Mouse (Mus musculus): ENCODE data around the gene Mrps12. TPM values are rescaled to one million over a fixed set of nuclear protein-coding genes. Genes with fewer than 3 reads are reported as not detected.
"Not testable (repeated sequence)": the region's sequence is repeated elsewhere in the genome, so short reads cannot be mapped to it uniquely, and the experiment has no call there.

Mrps12 gene
- polyA plus RNA-seq, 1 experiment: 45.9 TPM

DNA sequence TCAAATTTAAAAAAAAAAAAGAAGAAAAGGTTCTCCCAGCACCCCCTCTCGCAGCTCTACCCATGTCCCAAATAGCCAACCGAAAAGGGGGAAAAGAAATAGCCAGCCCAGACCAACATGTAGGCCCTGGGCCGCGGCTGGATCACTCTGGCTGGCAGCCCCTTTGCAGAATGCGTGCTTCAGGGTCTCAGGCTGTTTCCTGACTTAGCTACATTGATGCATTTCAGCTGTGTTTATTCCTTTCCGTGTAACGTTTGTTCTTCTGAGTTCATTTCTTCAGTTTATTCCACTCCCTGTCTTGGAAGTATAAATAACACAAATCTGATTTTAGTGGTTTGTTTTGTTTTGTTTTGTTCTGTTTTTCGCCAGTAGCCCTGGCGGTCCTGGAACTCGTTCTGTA lies 23.9 kb downstream of the Mrps12 start:
- no peaks in the 10 kb centered on the region for H3K4me1 ChIP-seq (ENCODE audit: control insufficient read depth, insufficient read depth, low read length)
- H3K4me3 ChIP-seq (replicated peaks; ENCODE audit: extremely low read depth, low read depth, low read length): no peak overlapping the region
- TF ChIP-seq POLR2A (IDR thresholded peaks at IDR 0.05; ENCODE audit: borderline replicate concordance, extremely low read depth, low read depth, low read length) (no peak), CTCF (IDR thresholded peaks at IDR 0.05; ENCODE audit: insufficient read depth, low read length) (no peak)
- no peak for DNase-seq
- 69% methylated on average over 10 of the region's 10 CpGs for WGBS

DNA sequence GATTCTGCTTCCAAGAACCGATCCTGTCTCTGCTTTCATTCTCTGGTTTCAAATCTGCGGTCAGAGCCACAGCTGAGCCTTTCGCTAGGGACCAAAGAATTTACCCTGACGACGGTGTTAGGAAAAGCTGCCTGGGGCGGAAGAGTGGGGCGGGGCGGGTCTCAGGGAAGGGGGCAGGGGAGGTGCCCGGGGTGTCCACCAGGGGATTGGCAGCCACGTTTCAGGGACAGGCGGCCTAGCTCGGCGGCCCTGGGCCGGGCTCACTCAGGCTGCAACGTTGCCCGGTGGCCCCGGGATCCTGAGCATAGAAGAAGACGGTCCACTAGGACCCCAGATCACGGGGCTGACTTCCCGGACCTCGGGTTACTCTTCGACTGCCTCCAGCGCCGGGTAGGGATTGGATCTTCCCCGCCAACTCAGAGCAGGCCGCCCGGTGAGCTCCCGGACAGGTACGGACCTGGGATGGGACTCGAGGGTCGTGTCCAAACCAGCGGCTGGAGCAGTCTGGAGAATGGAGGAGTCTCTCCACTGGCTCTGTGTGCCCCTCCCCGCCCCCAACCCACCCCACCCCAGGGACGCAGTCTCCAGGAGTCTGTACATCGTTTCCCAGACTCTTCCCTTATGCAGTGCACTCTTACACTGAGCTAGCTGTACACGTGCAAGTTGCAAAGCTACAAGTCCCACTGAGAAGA lies 24.9 kb downstream of the Mrps12 start, which contains the start of gene Fbxo17:
Gene Fbxo17, plus strand, starts transcription at position 215 of the 692 bp plus-strand sequence.
- WGBS: 4% methylated on average over 36 of the region's 36 CpGs
- no peak for TF ChIP-seq POLR2A (IDR thresholded peaks at IDR 0.05; ENCODE audit: borderline replicate concordance, extremely low read depth, low read depth, low read length)
- TF ChIP-seq CTCF (IDR thresholded peaks at IDR 0.05; ENCODE audit: insufficient read depth, low read length): no peak
- peak within 1 kb of the TSS; percentile 54 for H3K4me3 ChIP-seq (replicated peaks; ENCODE audit: extremely low read depth, low read depth, low read length)

DNA sequence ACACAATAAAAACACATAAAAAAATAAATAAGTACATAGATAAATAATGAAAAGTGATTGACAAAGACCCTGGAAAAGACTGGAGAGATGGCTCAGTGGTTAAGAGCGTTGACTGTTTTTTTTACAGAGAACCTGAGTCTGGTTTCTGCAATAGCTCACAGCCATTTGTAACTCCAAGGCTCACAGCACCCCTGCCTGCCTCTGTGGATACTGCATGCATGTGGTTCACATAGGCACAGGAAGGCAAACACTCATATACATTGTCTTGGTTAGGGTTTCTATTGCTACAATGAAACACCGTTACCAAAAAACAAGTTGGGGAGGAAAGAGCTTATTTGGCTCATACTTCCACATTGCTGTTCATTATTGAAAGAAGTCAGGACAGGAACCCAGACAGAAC lies 26.0 kb downstream of the Mrps12 start:
- Histone ChIP-seq H3K4me1 (ENCODE audit: control insufficient read depth, insufficient read depth, low read length) (no peaks in the 10 kb centered on the region), H3K4me3 (replicated peaks; ENCODE audit: extremely low read depth, low read depth, low read length) (no peak overlapping the region)
- WGBS: 92% methylated on average over 2 of the region's 2 CpGs
- DNase-seq: no peak
- TF ChIP-seq POLR2A (IDR thresholded peaks at IDR 0.05; ENCODE audit: borderline replicate concordance, extremely low read depth, low read depth, low read length) (no peak), CTCF (IDR thresholded peaks at IDR 0.05; ENCODE audit: insufficient read depth, low read length) (no peak)

More for the DNA sequence above, 24.9 kb downstream of the Mrps12 start, which contains the start of gene Fbxo17:
- DNase-seq: peak; percentile 58
- no peaks in the 10 kb centered on the region for H3K4me1 ChIP-seq (ENCODE audit: control insufficient read depth, insufficient read depth, low read length)

- DNase-seq: no peak
- 82% methylated on average over 5 of the region's 5 CpGs for WGBS
- Histone ChIP-seq H3K4me1 (ENCODE audit: control insufficient read depth, insufficient read depth, low read length) (no peaks in the 10 kb centered on the region), H3K4me3 (replicated peaks; ENCODE audit: extremely low read depth, low read depth, low read length) (no peak overlapping the region)
- no peak for TF ChIP-seq CTCF (IDR thresholded peaks at IDR 0.05; ENCODE audit: insufficient read depth, low read length)
- TF ChIP-seq POLR2A (IDR thresholded peaks at IDR 0.05; ENCODE audit: borderline replicate concordance, extremely low read depth, low read depth, low read length): no peak
Measured at GRCm38 (mm10) chr7:28714667-28715066, 27.0 kb downstream of the Mrps12 start.

GRCm38 (mm10) chr7:28710962-28711361 lies 30.7 kb downstream of the Mrps12 start:
- 66% methylated on average over 3 of the region's 3 CpGs for WGBS
- Histone ChIP-seq H3K4me1 (ENCODE audit: control insufficient read depth, insufficient read depth, low read length) (no peaks in the 10 kb centered on the region), H3K4me3 (replicated peaks; ENCODE audit: extremely low read depth, low read depth, low read length) (no peak overlapping the region)
- DNase-seq: no peak
- TF ChIP-seq CTCF (IDR thresholded peaks at IDR 0.05; ENCODE audit: insufficient read depth, low read length): no peak
- TF ChIP-seq POLR2A (IDR thresholded peaks at IDR 0.05; ENCODE audit: borderline replicate concordance, extremely low read depth, low read depth, low read length): no peak

- H3K4me1 ChIP-seq (ENCODE audit: control insufficient read depth, insufficient read depth, low read length): no peaks in the 10 kb centered on the region
- no peak overlapping the region for H3K4me3 ChIP-seq (replicated peaks; ENCODE audit: extremely low read depth, low read depth, low read length)
- TF ChIP-seq CTCF (IDR thresholded peaks at IDR 0.05; ENCODE audit: insufficient read depth, low read length) (no peak), POLR2A (IDR thresholded peaks at IDR 0.05; ENCODE audit: borderline replicate concordance, extremely low read depth, low read depth, low read length) (no peak)
Measured at GRCm38 (mm10) chr7:28709454-28709853, 32.2 kb downstream of the Mrps12 start.

GRCm38 (mm10) chr7:28702601-28703143 lies 38.9 kb downstream of the Mrps12 start:
- TF ChIP-seq POLR2A (IDR thresholded peaks at IDR 0.05; ENCODE audit: borderline replicate concordance, extremely low read depth, low read depth, low read length) (no peak), CTCF (IDR thresholded peaks at IDR 0.05; ENCODE audit: insufficient read depth, low read length) (no peak)
- DNase-seq: no peak
- H3K4me3 ChIP-seq (replicated peaks; ENCODE audit: extremely low read depth, low read depth, low read length): no peak overlapping the region
- 32% methylated on average over 9 of the region's 9 CpGs for WGBS
- H3K4me1 ChIP-seq (ENCODE audit: control insufficient read depth, insufficient read depth, low read length): no peaks in the 10 kb centered on the region

More at GRCm38 (mm10) chr7:28709454-28709853, 32.2 kb downstream of the Mrps12 start:
- DNase-seq: no peak

DNA sequence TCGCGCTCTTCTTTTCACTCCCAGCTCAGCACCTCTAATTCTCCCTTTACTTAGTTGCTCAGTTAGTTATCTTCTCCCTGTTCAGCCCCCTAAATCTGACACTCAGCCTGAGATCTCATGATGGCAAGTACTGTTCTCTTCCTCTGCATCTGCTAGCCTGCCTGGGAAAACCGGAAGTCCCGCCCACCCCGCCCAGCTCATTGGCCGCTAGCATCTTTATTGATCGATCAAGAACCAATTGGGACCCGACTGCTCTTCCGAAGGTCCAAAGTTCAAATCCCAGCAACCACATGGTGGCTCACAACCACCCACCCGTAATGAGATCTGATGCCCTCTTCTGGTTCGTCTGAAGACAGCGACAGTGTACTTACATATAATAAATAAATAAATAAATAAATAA lies 40.3 kb downstream of the Mrps12 start:
- whole genome bisulfite sequencing: 92% methylated on average over 12 of the region's 12 CpGs
- not testable (repeated sequence) for DNase-seq; H3K4me1 ChIP-seq (ENCODE audit: control insufficient read depth, insufficient read depth, low read length); H3K4me3 ChIP-seq (replicated peaks; ENCODE audit: extremely low read depth, low read depth, low read length)

DNA sequence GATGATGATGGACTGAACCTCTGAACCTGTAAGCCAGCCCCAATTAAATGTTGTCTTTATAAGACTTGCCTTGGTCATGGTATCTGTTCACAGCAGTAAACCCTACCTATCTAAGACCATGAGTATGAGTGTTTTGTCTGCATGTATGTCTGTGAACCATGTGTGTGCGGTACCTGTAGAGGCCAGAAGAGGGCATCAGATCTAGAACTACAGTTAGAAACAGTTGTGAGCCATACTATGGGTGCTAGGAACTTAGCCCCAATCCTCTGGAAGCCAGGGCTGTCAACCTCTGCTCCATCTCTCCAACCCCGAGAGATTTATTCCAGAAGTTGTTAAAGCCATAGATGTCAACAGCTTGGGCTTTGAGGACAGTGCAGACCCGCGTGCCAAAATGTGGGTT lies 41.4 kb downstream of the Mrps12 start:
- WGBS: 95% methylated on average over 4 of the region's 4 CpGs

GRCm38 (mm10) chr7:28697277-28697676 lies 44.3 kb downstream of the Mrps12 start:
- DNase-seq: no peak
- Histone ChIP-seq H3K4me3 (replicated peaks; ENCODE audit: extremely low read depth, low read depth, low read length) (no peak overlapping the region), H3K4me1 (ENCODE audit: control insufficient read depth, insufficient read depth, low read length) (no peaks in the 10 kb centered on the region; the same call in 1 of the 2 replicates)
- 83% methylated on average over 11 of the region's 11 CpGs for WGBS
- no peak for TF ChIP-seq POLR2A (IDR thresholded peaks at IDR 0.05; ENCODE audit: borderline replicate concordance, extremely low read depth, low read depth, low read length)

More for the DNA sequence above, 41.4 kb downstream of the Mrps12 start:
- TF ChIP-seq CTCF (IDR thresholded peaks at IDR 0.05; ENCODE audit: insufficient read depth, low read length) (no peak), POLR2A (IDR thresholded peaks at IDR 0.05; ENCODE audit: borderline replicate concordance, extremely low read depth, low read depth, low read length) (no peak)
- H3K4me3 ChIP-seq (replicated peaks; ENCODE audit: extremely low read depth, low read depth, low read length): no peak overlapping the region
- H3K4me1 ChIP-seq (ENCODE audit: control insufficient read depth, insufficient read depth, low read length): no peaks in the 10 kb centered on the region
- DNase-seq: no peak
